16 mouse cellular contexts compared by ENCODE assay signal in the genomic region with DNA sequence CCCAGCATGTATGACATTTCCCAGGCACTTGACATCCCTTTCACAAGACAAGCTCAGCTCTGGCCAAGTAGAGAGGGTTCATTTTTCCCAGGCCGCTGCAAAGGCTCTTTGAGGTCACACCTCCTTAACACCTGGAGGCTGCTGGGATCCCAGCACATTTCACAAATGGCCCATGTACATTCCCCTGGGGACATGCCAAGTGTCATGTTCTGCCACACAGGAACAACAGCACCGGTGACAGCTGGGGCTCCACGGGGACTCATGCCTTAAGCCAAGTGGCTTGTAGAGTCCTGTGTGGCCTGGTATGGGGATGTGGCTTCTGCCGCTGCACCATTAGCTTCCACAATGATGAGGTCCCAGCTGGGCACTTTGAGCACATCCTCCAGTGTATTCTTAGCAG. TPM values are rescaled to one million over a fixed set of nuclear protein-coding genes. Genes with fewer than 3 reads are reported as not detected.
DNase-seq lines count a peak whose midpoint lies in the region; ATAC-seq and TF ChIP-seq lines count a peak whose summit lies in the region.
"Had no signal": no experiment of that assay in that cellular context is flagged by ENCODE, and none has a peak within 500 bp of the region (broad histone marks: within the 10 kb centered on the region; RNA-seq: fewer than 3 reads in every experiment).

No protein-coding gene starts in this region.

- H3K4me3 ChIP-seq in gastrocnemius, adult 2 months = no peak overlapping the region
- no peak overlapping the region for H3K4me3 ChIP-seq in lung, postnatal 0 days (ENCODE audit: low read depth, low read length)
- no peak overlapping the region for H3K4me3 ChIP-seq in lung, adult 2 months (replicated peaks; ENCODE audit: extremely low read depth, low read depth, low read length)
- no peak overlapping the region for H3K4me3 ChIP-seq in forebrain, embryonic 13.5 days
- no peak overlapping the region for H3K4me3 ChIP-seq in kidney, embryonic 14.5 days (ENCODE audit: low read length)
- H3K4me3 ChIP-seq: layer of hippocampus, adult 2 months; liver, embryonic 15.5 days had no signal

- no peaks in the 10 kb centered on the region for H3K4me1 ChIP-seq in lung, postnatal 0 days (ENCODE audit: insufficient read depth, low read depth, low read length)
- no peaks in the 10 kb centered on the region; the same call in 1 of the 2 replicates for H3K4me1 ChIP-seq in lung, adult 2 months (ENCODE audit: control insufficient read depth, insufficient read depth, low read length)
- H3K4me1 ChIP-seq in forebrain, embryonic 13.5 days = peaks cover 7% of the 10 kb centered on the region
- H3K4me1 ChIP-seq in kidney, embryonic 14.5 days (ENCODE audit: control insufficient read depth, insufficient read depth, low read length) = no peaks in the 10 kb centered on the region
- H3K4me1 ChIP-seq: liver, embryonic 15.5 days had no signal

- no peaks in the 10 kb centered on the region for H3K9me3 ChIP-seq in lung, postnatal 0 days (ENCODE audit: low read length)
- no peaks in the 10 kb centered on the region for H3K9me3 ChIP-seq in forebrain, embryonic 13.5 days (replicated peaks)
- H3K9me3 ChIP-seq in kidney, embryonic 14.5 days (ENCODE audit: control insufficient read depth, low read length) = no peaks in the 10 kb centered on the region
- H3K9me3 ChIP-seq: G1E; liver, embryonic 15.5 days had no signal

- H3K27ac ChIP-seq in gastrocnemius, adult 2 months = no peak overlapping the region
- no peak overlapping the region for H3K27ac ChIP-seq in lung, postnatal 0 days (ENCODE audit: low read length)
- no peak overlapping the region for H3K27ac ChIP-seq in forebrain, embryonic 13.5 days
- no peak overlapping the region for H3K27ac ChIP-seq in kidney, embryonic 14.5 days (ENCODE audit: low read depth, low read length)
- H3K27ac ChIP-seq: layer of hippocampus, adult 2 months; liver, embryonic 15.5 days had no signal

- no peak for TF ChIP-seq EP300 in lung, postnatal 0 days (IDR thresholded peaks at IDR 0.05)

- DNase-seq in gastrocnemius, adult 2 months = peak; percentile 71
- no peak for DNase-seq in gastrocnemius, postnatal 36 days
- DNase-seq in lung, postnatal 0 days (ENCODE audit: low spot score) = peak; percentile 29
- DNase-seq in lung, adult 2 months = no peak
- DNase-seq in forelimb bud, embryonic 11.5 days (ENCODE audit: low read depth, low spot score) = peak; percentile 3
- no peak for DNase-seq in thymus, postnatal 14 days
- DNase-seq: thymus, adult 2 months had no signal

- H3K36me3 ChIP-seq in lung, postnatal 0 days (ENCODE audit: insufficient read depth, low read length) = no peaks in the 10 kb centered on the region
- H3K36me3 ChIP-seq in forebrain, embryonic 13.5 days (ENCODE audit: poor library complexity, severe bottlenecking) = no peaks in the 10 kb centered on the region
- no peaks in the 10 kb centered on the region for H3K36me3 ChIP-seq in kidney, embryonic 14.5 days (ENCODE audit: control insufficient read depth, insufficient read depth, low read length)
- H3K36me3 ChIP-seq: G1E; liver, embryonic 15.5 days had no signal

- H3K4me2 ChIP-seq in lung, postnatal 0 days (replicated peaks; ENCODE audit: low read depth, low read length) = no peak overlapping the region
- no peak overlapping the region for H3K4me2 ChIP-seq in forebrain, embryonic 13.5 days
- H3K4me2 ChIP-seq in kidney, embryonic 14.5 days (replicated peaks; ENCODE audit: low read depth, low read length) = no peak overlapping the region
- H3K4me2 ChIP-seq: liver, embryonic 15.5 days had no signal

- intact Hi-C loops in gastrocnemius, adult 2 months (cut with DNase I) = no loop called here
- intact Hi-C loops in gastrocnemius, postnatal 36 days (cut with DNase I) = no loop called here

- WGBS in lung, postnatal 0 days = 49% methylated on average over 4 of the region's 4 CpGs
- 46% methylated on average over 4 of the region's 4 CpGs for WGBS in lung, adult 2 months
- WGBS in forebrain, embryonic 13.5 days = 83% methylated on average over 4 of the region's 4 CpGs
- WGBS in kidney, embryonic 14.5 days = 44% methylated on average over 4 of the region's 4 CpGs

- no peak for ATAC-seq in lung, postnatal 0 days
- no peak for ATAC-seq in forebrain, embryonic 13.5 days
- no peak for ATAC-seq in kidney, embryonic 14.5 days (ENCODE audit: low FRiP score, low TSS enrichment)
- ATAC-seq: intestine, postnatal 0 days had no signal

- TF ChIP-seq CTCF in gastrocnemius, adult 2 months (IDR thresholded peaks at IDR 0.05) = no peak
- TF ChIP-seq CTCF in lung, postnatal 0 days (IDR thresholded peaks at IDR 0.05) = no peak
- TF ChIP-seq CTCF in lung, adult 2 months (IDR thresholded peaks at IDR 0.05; ENCODE audit: insufficient read depth, low read length) = no peak

- H3K27me3 ChIP-seq in lung, postnatal 0 days (replicated peaks; ENCODE audit: insufficient read depth, low read length) = no peaks in the 10 kb centered on the region
- no peaks in the 10 kb centered on the region for H3K27me3 ChIP-seq in forebrain, embryonic 13.5 days
- H3K27me3 ChIP-seq in kidney, embryonic 14.5 days (ENCODE audit: control insufficient read depth, insufficient read depth, low read length) = no peaks in the 10 kb centered on the region
- H3K27me3 ChIP-seq: liver, embryonic 15.5 days had no signal

- no peak overlapping the region for H3K9ac ChIP-seq in lung, postnatal 0 days (replicated peaks; ENCODE audit: low read depth)
- no peak overlapping the region for H3K9ac ChIP-seq in forebrain, embryonic 13.5 days
- H3K9ac ChIP-seq in kidney, embryonic 14.5 days (ENCODE audit: low read depth, low read length) = no peak overlapping the region
- H3K9ac ChIP-seq: liver, embryonic 15.5 days had no signal

- no peak for TF ChIP-seq POLR2A in lung, adult 2 months (IDR thresholded peaks at IDR 0.05; ENCODE audit: borderline replicate concordance, extremely low read depth, low read depth, low read length)

RNA-seq across cellular contexts. Expression of gene Pdyn, which starts 47.0 kb away (rescaled TPM):
- total RNA-seq in gastrocnemius, adult 2 months (2021) = not detected
- total RNA-seq in gastrocnemius, postnatal 36 days (2021) = not detected
- polyA plus RNA-seq in lung, postnatal 0 days (2015; fragmentation: Nextera tagmentation; extraction: Ambion mirVana) = not detected in 2 replicates
- not detected in 2 replicates for polyA plus RNA-seq in lung, adult 2 months (2012; rRNA removed)
- polyA plus RNA-seq in forebrain, embryonic 13.5 days (2015; fragmentation: Nextera tagmentation; extraction: Ambion mirVana) = 2.4 and 2.8 TPM in 2 replicates
- polyA plus RNA-seq in kidney, embryonic 14.5 days (2014; fragmentation: Nextera tagmentation; extraction: Ambion mirVana) = 0.20 and 0.60 TPM in 2 replicates
- total RNA-seq: G1E; hematopoietic stem cell, adult 5-6 weeks; megakaryocyte, adult 5-6 weeks; neutrophil, adult 5-6 weeks had no signal
- polyA plus RNA-seq: G1E had no signal

RNA-seq across cellular contexts. Expression of gene Sirpa, which starts 60.0 kb away (rescaled TPM):
- total RNA-seq in gastrocnemius, adult 2 months (2021) = 1 to 10 TPM; 5.0 to 7.4 TPM
- 1 to 10 TPM; 5.9 to 6.5 TPM for total RNA-seq in gastrocnemius, postnatal 36 days (2021)
- 30.1 and 35.4 TPM in 2 replicates for polyA plus RNA-seq in lung, postnatal 0 days (2015; fragmentation: Nextera tagmentation; extraction: Ambion mirVana)
- polyA plus RNA-seq in lung, adult 2 months (2012; rRNA removed) = 78.2 and 94.2 TPM in 2 replicates
- 16.9 and 19.5 TPM in 2 replicates for polyA plus RNA-seq in forebrain, embryonic 13.5 days (2015; fragmentation: Nextera tagmentation; extraction: Ambion mirVana)
- 15.9 and 28.8 TPM in 2 replicates for polyA plus RNA-seq in kidney, embryonic 14.5 days (2014; fragmentation: Nextera tagmentation; extraction: Ambion mirVana)
- polyA plus RNA-seq: G1E had no signal

Comparison
In these comparisons a context has a peak if more than half of its experiments do, and no peak if none do; other contexts are left out.
1. DNase-seq: peak in gastrocnemius, adult 2 months (single experiment), lung, postnatal 0 days (single experiment) and forelimb bud, embryonic 11.5 days (single experiment); none in gastrocnemius, postnatal 36 days (0 of 2), lung, adult 2 months (single experiment) and thymus, postnatal 14 days (single experiment).